Mouse (Mus musculus) kidney, embryonic 16.5 days (tissue): ENCODE data around the gene Mbd4. TPM values are rescaled to one million over a fixed set of nuclear protein-coding genes. Genes with fewer than 3 reads are reported as not detected.

Experiments used
- ATAC-seq: fragments of 200-750 bp; cut with Nextera tagmentation; 2 replicates; pipeline ENCODE4 v1.8.0; 2017; ENCODE audit warnings: moderate TSS enrichment; ENCODE audit not compliant: low FRiP score, low TSS enrichment
- H3K27ac ChIP-seq: fragments of 300-500 bp; sonication (generic); 2 replicates; pipeline ENCODE4 v1.5.1; 2014; ENCODE audit warnings: low read length
- H3K27me3 ChIP-seq: fragments of 300-500 bp; sonication (generic); 2 replicates; pipeline ENCODE4 v1.6.1; 2014; ENCODE audit warnings: low read length, control low read depth, mixed read lengths; ENCODE audit not compliant: insufficient read depth
- H3K36me3 ChIP-seq: fragments of 300-500 bp; sonication (generic); 2 replicates; pipeline ENCODE4 v1.6.1; 2014; ENCODE audit warnings: low read length, control low read depth, mixed read lengths; ENCODE audit not compliant: insufficient read depth
- H3K4me1 ChIP-seq: fragments of 300-500 bp; sonication (generic); 2 replicates; pipeline ENCODE4 v1.6.1; 2014; ENCODE audit warnings: low read length, control low read depth, mixed read lengths; ENCODE audit not compliant: insufficient read depth
- H3K4me2 ChIP-seq: fragments of 300-500 bp; sonication (generic); replicated peaks from 2 replicates; pipeline ENCODE4 v1.6.1; 2014; ENCODE audit warnings: low read depth, low read length
- H3K4me3 ChIP-seq: fragments of 300-500 bp; sonication (generic); 2 replicates; pipeline ENCODE4 v1.5.1; 2014; ENCODE audit warnings: mild to moderate bottlenecking, low read length
- H3K9ac ChIP-seq: fragments of 300-500 bp; sonication (generic); replicated peaks from 2 replicates; pipeline ENCODE4 v1.6.1; 2014; ENCODE audit warnings: low read length
- H3K9me3 ChIP-seq: fragments of 300-500 bp; sonication (generic); 2 replicates; pipeline ENCODE4 v1.6.1; 2016; ENCODE audit warnings: low read length, control low read depth
- WGBS: fragments of 180-500 bp; shearing (Covaris S2); extraction: QIAGEN DNeasy Blood & Tissue Kit; methylation state at CpG from one replicate; pipeline ENCODE4 v1.1.7; 2014; 5-methylcytosine and 5-hydroxymethylcytosine counted together
- polyA plus RNA-seq: library from polyadenylated mRNA; unstranded; fragments of >200 nt; fragmentation: Nextera tagmentation; extraction: Ambion mirVana; gene quantifications from 2 replicates; pipeline ENCODE4 v1.2.1, GENCODE M21; 2015

Gene Mbd4
- polyA plus RNA-seq, 1 experiment from 2014 or later: 18.6 TPM

GRCm38 (mm10) chr6:115807464-115808195 is 45.5 kb downstream of the Mbd4 start:
- WGBS: 2% methylated on average over 15 of the region's 15 CpGs
- Histone ChIP-seq H3K27me3 (no peaks in the 10 kb centered on the region), H3K4me1 (peaks cover 15% of the 10 kb centered on the region), H3K9ac (peak overlapping the region; percentile 98), H3K9me3 (no peaks in the 10 kb centered on the region), H3K4me2 (peak overlapping the region; percentile 95), H3K36me3 (peaks cover 40% of the 10 kb centered on the region), H3K4me3 (peak overlapping the region; percentile 95), H3K27ac (peak overlapping the region; percentile 95)
- no peak for ATAC-seq

GRCm38 (mm10) chr6:115804432-115805192 is 48.6 kb downstream of the Mbd4 start:
- no peak overlapping the region for H3K4me2 ChIP-seq
- peaks cover 15% of the 10 kb centered on the region for H3K4me1 ChIP-seq
- no peak overlapping the region for H3K9ac ChIP-seq
- H3K27me3 ChIP-seq: no peaks in the 10 kb centered on the region
- peaks cover 59% of the 10 kb centered on the region for H3K36me3 ChIP-seq
- no peaks in the 10 kb centered on the region for H3K9me3 ChIP-seq
- ATAC-seq: no peak
- no peak overlapping the region for H3K4me3 ChIP-seq
- WGBS: 67% methylated on average over 10 of the region's 10 CpGs
- H3K27ac ChIP-seq: no peak overlapping the region

- peak overlapping the region; percentile 49; the same call in 1 of the 2 replicates for H3K27ac ChIP-seq
- peaks cover 66% of the 10 kb centered on the region for H3K36me3 ChIP-seq
- no peak overlapping the region for H3K4me2 ChIP-seq
- 38% methylated on average over 16 of the region's 16 CpGs for WGBS
- peak; percentile 76 for ATAC-seq
- H3K9me3 ChIP-seq: no peaks in the 10 kb centered on the region
- H3K27me3 ChIP-seq: no peaks in the 10 kb centered on the region
- peaks cover 15% of the 10 kb centered on the region for H3K4me1 ChIP-seq
- no peak overlapping the region for H3K9ac ChIP-seq
- no peak overlapping the region for H3K4me3 ChIP-seq
Measured at GRCm38 (mm10) chr6:115803541-115804382, 49.4 kb downstream of the Mbd4 start.

- ATAC-seq: no peak
- WGBS: 92% methylated on average over 3 of the region's 3 CpGs
Measured at GRCm38 (mm10) chr6:115801811-115802210, 51.4 kb downstream of the Mbd4 start.

GRCm38 (mm10) chr6:115792691-115793215 is 60.4 kb downstream of the Mbd4 start:
- 84% methylated on average over 21 of the region's 21 CpGs for WGBS
- Histone ChIP-seq H3K9me3 (no peaks in the 10 kb centered on the region), H3K27ac (no peak overlapping the region), H3K36me3 (peaks cover 86% of the 10 kb centered on the region), H3K4me2 (no peak overlapping the region), H3K27me3 (no peaks in the 10 kb centered on the region), H3K4me3 (no peak overlapping the region), H3K9ac (no peak overlapping the region), H3K4me1 (no peaks in the 10 kb centered on the region)
- ATAC-seq: 0 out of 2 replicates have a peak, but pooled peaks have one; percentile 14

More at GRCm38 (mm10) chr6:115801811-115802210, 51.4 kb downstream of the Mbd4 start:
- Histone ChIP-seq H3K27ac (no peak overlapping the region), H3K27me3 (no peaks in the 10 kb centered on the region), H3K9ac (no peak overlapping the region), H3K4me1 (peaks cover 9% of the 10 kb centered on the region), H3K4me3 (no peak overlapping the region), H3K36me3 (peaks cover 77% of the 10 kb centered on the region), H3K9me3 (no peaks in the 10 kb centered on the region), H3K4me2 (no peak overlapping the region)

GRCm38 (mm10) chr6:115791842-115792686 is 61.1 kb downstream of the Mbd4 start:
- Histone ChIP-seq H3K27ac (no peak overlapping the region), H3K4me2 (no peak overlapping the region), H3K4me1 (no peaks in the 10 kb centered on the region), H3K36me3 (peaks cover 84% of the 10 kb centered on the region), H3K9ac (no peak overlapping the region), H3K27me3 (no peaks in the 10 kb centered on the region), H3K9me3 (no peaks in the 10 kb centered on the region), H3K4me3 (no peak overlapping the region)
- WGBS: 66% methylated on average over 34 of the region's 34 CpGs
- ATAC-seq: peak; percentile 66; the same call in 1 of the 2 replicates

- no peaks in the 10 kb centered on the region for H3K4me1 ChIP-seq
- ATAC-seq: no peak
- H3K4me2 ChIP-seq: no peak overlapping the region
- no peaks in the 10 kb centered on the region for H3K27me3 ChIP-seq
- no peak overlapping the region for H3K9ac ChIP-seq
- no peak overlapping the region for H3K4me3 ChIP-seq
- WGBS: 90% methylated on average over 10 of the region's 10 CpGs
- no peaks in the 10 kb centered on the region for H3K9me3 ChIP-seq
- peaks cover 82% of the 10 kb centered on the region for H3K36me3 ChIP-seq
- no peak overlapping the region for H3K27ac ChIP-seq
Measured at GRCm38 (mm10) chr6:115791016-115791415, 62.2 kb downstream of the Mbd4 start.
